Mouse (Mus musculus) heart, postnatal 25 days (tissue): Measurements from ENCODE around the gene Usp53. TPM values are rescaled to one million over a fixed set of nuclear protein-coding genes. Genes with fewer than 3 reads are reported as not detected.
"Not testable (repeated sequence)": the region's sequence is repeated elsewhere in the genome, so short reads cannot be mapped to it uniquely, and the experiment has no call there.

ENCODE experiments used
- DNase-seq: peaks from one replicate; pipeline ENCODE4 v3.0.0; 2022; ENCODE audit warnings: low spot score
- intact Hi-C: fragments of 180-260 bp; cut with DNase I; formaldehyde crosslinking; loops from one replicate; pipeline ENCODE4 v1.15.1; 2025
- total RNA-seq, 2 experiments: library from RNA; stranded (reverse); gene quantifications; 2 replicates each; pipeline ENCODE4 v1.2.3; 2021

Gene Usp53
- total RNA-seq, 2 experiments from 2014 or later = 7.7 to 9.4 TPM

DNA sequence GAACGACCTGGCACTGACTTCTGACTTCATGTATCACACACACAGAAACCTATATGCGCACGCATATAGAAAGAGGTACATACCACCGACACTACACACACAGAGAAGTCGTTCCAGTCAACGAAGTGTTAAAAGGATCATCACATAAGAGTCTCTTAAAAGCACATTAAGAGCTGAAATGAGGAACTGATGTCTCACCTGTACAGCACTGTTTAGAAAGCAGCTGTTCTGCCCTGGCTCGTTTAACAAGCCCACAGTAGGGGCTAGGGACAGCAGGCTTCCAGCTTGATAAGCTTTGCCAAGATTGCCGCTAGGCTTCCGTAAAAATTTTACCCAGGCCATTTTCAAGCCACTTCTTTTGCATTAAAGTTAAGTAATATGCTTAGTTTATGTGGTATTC, 15.9 kb downstream of the Usp53 start:
- intact Hi-C loops = no loop called here
- no peak for DNase-seq

DNA sequence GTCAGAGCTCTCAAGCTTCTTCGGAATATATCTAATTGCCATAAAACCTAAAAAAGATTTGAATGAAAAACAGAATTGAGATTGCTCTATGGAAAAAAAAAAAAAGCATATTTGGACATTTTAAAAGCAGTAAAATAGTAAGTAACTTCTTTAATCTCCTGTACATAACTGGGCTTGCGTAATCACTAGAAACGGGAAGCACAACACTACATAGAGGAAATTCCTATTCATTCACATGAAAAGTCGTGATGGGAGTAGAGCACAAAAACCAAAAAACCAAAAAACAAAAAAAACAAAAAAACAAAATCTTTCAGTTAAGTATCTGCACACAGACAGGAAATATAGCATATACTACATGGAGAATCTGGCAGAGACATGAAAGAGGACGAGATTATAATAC, 20.0 kb downstream of the Usp53 start:
- DNase-seq = no peak

DNA sequence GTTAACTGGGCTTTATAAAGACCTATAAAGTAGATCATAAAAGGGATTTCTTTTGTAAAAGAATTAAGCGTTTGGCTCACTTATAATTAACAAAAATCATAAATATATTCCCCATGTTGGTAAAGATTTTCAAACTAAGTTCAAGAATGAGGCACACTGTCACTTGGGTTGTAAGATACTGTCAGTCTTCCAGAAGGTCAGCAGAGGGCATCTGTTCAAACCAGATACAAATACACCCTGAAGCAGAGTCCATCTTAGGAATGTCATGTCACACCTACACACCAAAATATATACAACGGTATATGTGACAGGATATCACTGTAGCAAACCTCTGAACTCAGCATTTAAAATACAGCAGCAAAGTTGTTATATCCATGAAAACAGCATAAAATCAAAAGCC, 34.2 kb downstream of the Usp53 start:
- intact Hi-C loops = no loop called here
- DNase-seq = no peak

More for the DNA sequence above, 20.0 kb downstream of the Usp53 start:
- intact Hi-C loops = no loop called here

DNA sequence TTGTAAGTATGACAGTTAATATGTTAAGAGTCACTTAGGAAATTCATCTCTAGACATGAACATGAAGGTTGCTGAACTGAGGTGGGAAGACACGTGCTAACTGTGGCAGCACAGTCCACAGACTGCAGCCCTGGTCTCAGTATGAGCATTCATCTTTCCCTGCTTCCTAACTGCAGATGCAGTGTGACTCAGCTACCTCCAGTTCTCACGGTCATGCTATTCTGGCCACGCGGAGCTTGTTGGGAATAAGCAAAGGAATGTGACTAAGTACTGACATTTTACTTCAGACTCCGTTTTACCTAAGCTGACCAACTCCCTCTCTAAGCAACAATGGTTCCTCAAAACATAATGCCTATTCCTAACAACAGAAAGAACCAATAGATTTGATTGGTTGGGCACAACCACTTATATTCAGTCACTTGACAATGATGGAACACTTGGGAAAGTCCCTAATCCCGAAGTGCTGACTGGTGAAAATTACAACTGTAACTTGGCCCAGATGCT, 40.9 kb downstream of the Usp53 start:
- intact Hi-C loops = no loop called here
- no peak for DNase-seq

- no peak for DNase-seq
- intact Hi-C loops = loop anchor here (1.0 to 2.0 kb wide), 2 partner anchors 164 to 220 kb away; no protein-coding TSS in a partner anchor
Measured at GRCm38 (mm10) chr3:122939215-122939614, 45.1 kb downstream of the Usp53 start.

DNA sequence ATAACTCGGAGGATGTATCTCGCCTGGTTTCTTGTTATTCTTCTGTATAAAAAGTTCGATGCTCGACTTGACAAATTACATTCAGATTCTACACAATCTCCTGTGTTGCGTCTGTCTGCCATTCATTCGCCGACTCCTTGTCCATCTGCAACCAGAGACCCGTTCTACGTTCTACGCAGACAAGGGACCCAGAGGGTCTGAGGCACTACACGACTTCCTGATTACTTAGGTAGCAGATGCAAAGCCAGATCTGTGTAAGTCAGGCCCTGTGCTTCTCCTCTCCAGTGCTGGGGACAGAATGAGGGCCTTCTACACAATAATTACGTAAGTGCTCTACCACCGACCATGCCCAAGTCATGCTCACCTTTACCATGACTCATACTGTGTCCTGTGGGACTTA, 47.1 kb downstream of the Usp53 start:
- DNase-seq, intact Hi-C loops: not testable (repeated sequence)

GRCm38 (mm10) chr3:122932466-122932865, 51.8 kb downstream of the Usp53 start:
- intact Hi-C loops = no loop called here
- no peak for DNase-seq

GRCm38 (mm10) chr3:122929723-122930122, 54.6 kb downstream of the Usp53 start:
- DNase-seq = no peak
- intact Hi-C loops = loop anchor here (10.0 kb wide), 1 partner anchor 635 kb away; the partner anchor contains the start of gene Bcar3

DNA sequence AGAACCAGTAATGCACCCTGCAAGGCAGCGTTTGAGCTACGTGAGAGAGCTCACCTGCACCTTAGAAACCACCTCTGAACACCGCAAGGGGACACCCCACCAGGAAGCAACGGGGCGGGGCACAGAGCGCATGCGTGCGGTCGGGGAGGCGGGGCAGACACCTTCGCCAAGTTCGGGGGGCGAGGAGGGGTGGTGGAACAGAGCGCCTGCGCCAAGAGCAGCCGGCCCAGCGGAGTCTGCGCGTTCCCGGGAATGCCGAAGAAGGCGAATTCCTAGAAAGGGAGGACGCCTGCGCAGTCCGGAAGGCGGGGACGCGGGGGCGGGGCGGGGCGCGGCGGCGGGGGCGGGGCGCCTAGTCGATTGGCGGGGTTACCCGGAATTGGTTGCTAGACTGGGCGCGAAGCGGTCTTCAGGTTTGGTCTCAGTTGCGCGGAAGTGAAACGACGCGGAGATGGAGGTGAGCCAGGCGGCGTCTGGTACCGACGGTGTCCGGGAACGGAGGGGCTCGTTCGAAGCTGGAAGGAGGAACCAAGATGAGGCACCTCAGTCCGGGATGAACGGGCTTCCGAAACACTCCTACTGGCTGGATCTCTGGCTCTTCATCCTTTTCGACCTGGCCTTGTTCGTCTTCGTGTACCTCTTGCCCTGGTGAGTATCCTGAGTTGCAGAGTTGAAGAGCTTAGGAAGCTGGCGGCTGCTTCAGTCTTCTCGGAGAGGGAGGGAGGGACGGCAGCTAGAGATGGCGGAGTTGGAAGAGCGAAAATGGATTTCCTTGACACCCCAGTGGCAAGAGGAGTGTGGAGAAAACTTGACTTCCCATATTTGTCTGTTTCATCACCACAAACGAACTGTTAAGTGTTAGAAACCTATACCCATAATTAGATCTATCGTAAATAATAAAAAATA, 60.0 kb downstream of the Usp53 start, which contains the start of gene 1810037I17Rik:
Gene 1810037I17Rik (plus strand): TSS at position 195 of the 906 bp plus-strand sequence.
- intact Hi-C loops = loop anchor here (5.0 to 10.0 kb wide), 2 partner anchors 63 to 629 kb away; partner anchors contain the start of gene Bcar3
- DNase-seq = peak; percentile 93

DNA sequence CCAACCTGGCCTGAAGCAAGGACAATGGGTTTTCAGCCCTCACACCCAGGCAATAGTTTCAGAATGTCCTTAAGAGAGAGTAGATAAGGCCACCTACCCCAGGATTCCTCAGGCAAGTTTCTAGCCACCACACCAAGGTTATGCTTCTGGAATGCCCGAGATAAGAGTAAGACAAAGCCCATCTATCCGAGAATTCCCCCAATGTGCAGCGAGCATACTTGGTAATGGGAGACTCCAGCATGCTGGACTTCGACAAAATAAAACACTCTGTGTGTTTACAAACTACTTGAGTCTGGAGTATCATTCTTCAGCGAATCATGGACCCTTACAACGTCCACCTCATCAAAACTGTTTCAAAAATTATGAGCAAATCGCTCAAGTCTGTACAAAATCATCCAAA, 61.2 kb downstream of the Usp53 start:
- DNase-seq = no peak
- intact Hi-C loops = loop anchor here (5.0 to 10.0 kb wide), 2 partner anchors 64 to 628 kb away; partner anchors contain the start of gene Bcar3

GRCm38 (mm10) chr3:122921676-122922527, 62.4 kb downstream of the Usp53 start:
- intact Hi-C loops = loop anchor here (5.0 to 10.0 kb wide), 2 partner anchors 65 to 627 kb away; partner anchors contain the start of gene Bcar3
- DNase-seq = no peak

DNA sequence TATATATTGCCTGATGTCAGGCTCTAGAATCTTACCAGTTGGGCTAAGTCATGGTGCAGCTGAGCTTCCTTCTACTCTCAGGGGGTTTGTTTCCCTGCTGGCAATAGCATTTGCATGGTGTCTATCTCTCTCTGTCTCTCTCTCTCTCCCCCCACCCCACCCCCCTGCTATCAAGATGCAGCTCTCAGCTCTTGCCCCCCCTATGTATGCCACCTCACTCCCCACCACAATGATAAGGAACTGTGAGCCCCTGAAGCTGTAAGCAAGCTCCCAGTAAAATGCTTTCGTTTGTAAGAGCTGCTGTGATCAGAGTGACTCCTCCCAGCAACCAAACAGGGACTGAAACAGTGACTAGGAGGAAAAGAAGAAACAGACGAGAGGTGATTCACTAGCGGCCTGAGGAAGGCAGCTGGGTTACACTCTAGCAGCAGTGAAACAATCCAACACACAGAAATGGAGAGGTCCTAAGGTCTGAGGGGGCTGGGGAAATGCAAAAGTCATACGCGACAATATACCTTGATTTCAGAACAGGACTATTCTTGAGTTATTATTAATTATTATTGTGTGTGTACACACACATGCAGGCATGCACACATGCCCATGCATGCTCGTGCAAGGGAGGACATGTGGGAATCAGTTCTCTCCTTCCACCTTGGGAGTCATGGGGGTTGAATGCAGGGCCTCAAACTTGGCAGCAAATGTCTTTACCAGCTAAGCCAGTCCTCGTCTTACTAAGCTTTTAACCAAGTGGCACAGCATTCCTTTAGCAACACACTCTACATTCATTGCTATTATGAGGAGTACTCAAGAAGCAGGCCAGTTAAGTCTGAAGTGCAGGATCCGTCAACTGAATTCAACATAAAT, 63.5 kb downstream of the Usp53 start:
- intact Hi-C loops = loop anchor here (5.0 to 10.0 kb wide), 2 partner anchors 66 to 626 kb away; partner anchors contain the start of gene Bcar3
- DNase-seq = no peak

GRCm38 (mm10) chr3:122919260-122919659, 65.0 kb downstream of the Usp53 start, which contains the start of gene Gm10959:
Gene Gm10959, minus strand, starts transcription at chr3:122919360.
- intact Hi-C loops = no loop called here
- no peak for DNase-seq

DNA sequence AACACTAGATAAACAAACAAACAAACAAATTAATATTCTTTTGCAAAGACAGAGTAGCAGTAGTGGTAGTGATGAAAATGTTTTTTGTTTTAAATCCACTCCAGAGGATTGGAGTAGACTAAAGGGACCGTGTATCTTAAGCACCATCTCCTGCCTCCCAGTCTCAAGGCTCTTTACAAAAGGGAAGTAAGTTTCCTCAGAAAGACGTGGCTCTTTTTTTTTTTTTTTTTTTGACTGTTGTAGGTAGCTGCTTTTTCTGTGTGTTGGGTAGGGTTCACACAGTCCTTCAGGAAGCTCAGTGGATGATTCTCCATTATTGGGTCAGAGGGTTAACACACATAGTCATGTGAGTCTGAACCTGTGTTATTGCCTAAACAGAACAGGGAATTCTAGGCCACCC, 65.6 kb downstream of the Usp53 start:
- intact Hi-C loops = no loop called here
- no peak for DNase-seq

DNA sequence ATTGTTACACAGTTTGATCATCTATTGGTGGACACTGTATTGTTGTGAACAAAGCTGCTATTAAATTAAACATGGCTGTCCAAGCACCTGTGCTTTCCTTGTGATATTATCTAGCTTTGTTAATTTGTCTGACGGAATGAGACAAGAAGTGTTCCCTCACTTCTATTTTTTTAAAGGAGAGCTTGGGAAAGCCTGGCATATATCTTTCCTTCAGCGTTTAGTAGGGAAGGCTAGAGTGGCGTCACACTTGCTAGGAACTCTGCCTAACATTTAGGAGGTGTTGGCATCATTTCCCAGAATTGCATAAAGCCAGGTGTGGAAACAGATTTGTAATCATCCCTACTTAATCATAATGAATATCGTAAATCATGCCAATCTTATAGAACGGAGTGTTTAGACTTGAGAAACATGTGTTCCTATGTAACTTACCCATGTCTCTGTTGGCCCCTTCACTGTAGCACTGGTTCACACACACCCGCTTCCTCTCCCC, 68.1 kb downstream of the Usp53 start:
- intact Hi-C loops = no loop called here
- DNase-seq = no peak

DNA sequence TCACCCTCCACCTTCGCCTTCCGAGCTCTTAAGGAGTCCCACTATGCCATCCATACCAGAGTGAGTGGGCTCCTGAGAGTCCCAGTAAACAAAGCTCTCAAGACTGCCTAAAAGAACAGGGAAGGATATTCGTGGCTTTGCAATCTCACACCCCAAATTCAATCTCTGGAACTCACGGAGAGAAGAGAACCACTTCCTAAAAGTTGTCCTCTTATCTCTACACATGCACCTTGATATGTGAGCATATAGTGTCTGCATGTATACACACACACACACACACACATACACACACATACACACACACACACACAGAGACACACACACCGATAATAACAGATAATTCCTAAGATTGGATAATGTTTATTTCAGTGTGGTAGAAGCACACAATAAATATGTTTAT, 68.8 kb downstream of the Usp53 start:
- DNase-seq = no peak
- intact Hi-C loops = no loop called here

DNA sequence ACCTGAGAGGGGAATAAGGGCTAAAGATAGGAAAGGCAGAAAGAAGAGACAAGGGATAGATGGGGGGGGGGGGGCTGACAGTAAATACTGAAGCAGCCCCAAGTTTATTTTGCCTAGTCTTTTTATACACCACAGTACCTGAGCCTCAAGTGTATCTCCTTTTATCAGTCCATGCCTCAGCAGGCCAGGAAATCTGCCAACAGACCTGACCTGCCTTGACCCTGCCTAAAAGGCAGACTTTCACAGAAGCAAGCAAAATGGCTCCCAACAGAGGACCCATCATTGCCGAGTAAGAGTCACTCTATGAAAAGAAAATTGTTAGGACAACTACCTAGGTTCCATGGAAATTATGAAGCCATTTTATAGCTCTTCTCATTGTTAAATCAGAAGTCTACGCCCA, 76.5 kb downstream of the Usp53 start:
- DNase-seq = no peak
- intact Hi-C loops = loop anchor here (10.0 kb wide), 1 partner anchor 113 kb away; no protein-coding TSS in a partner anchor

GRCm38 (mm10) chr3:122903746-122904433, 80.4 kb downstream of the Usp53 start:
- intact Hi-C loops = loop anchor here (1.0 to 10.0 kb wide), 3 partner anchors 109 to 256 kb away; no protein-coding TSS in a partner anchor
- DNase-seq = no peak
